Mouse (Mus musculus) urinary bladder, postnatal 4 days (tissue): ENCODE data around the gene Aff1.

Experiments used
- DNase-seq, 2 experiments: peaks; one replicate each; pipeline ENCODE4 v3.0.0; 2021 to 2022; ENCODE audit warnings: low spot score in 2 of 2

The Aff1 gene

GRCm38 (mm10) chr5:103693041-103693641, 967 bp downstream of the Aff1 start:
- no peak for DNase-seq

DNA sequence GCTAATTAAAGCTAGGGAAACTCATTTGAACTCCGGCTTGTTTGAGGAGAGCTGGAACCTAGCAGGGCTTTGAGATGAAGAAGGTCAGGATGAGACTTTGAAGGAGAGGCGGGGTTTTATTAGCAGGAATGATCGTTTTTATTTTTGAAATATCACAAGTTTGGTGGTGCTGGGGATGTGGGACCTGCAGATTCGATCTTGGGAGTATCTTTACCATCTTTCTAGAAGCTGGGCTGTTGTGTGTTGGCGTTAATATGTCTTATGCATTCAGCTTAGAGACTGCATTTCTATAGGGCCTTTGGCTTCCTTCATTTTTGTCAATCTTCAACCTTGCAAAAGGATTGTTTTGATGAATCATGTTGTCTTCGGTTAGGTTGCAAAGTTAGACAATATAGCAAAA, 1.9 kb downstream of the Aff1 start:
- no peak for DNase-seq

DNA sequence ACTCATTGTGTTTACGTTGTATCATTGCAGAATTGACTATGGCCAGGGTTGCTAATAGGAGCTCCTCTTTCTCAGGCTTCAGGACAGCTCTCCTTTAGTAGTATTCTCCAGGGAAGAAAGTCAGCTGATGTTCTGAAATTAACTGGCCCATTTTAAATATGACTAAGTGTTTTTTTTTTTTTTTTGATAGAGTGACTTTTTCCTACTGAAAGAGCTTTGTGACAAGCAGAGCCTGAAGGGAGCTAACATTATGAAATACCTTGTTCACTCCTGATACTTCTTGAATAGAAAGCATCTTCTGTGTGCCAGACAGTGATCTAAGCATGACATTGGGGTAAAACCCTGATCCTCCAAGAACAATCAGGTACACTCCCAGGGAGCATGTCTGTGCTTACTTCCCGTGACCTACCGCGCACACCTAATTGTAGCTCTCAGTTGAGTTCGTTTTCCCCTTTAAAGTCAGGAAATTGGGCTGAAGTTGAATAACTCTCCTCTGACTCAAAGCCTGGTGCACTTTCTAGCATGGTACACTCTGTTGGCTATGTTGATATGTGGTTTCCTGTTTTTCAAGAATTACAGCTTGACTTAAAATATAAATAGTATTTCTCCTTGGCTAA, 5.8 kb downstream of the Aff1 start:
- DNase-seq, result no peak

DNA sequence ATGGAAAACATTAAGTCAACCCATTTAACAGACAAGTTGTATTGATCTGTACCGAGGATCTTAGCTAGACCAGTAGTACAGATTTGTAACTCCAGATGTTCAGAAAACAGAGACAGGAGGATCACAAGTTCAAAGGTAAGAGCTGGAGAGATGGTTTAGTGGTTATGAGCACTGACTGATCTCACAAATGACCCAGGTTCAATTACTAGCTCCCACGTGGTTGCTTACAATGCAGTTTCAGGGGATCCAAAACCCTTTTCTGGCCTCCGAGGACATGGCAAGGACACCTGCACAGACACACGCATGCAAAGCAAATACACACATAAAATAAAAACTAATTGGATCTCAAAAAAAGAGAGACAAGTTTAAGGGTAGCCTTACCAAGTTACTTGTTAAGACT, 6.4 kb downstream of the Aff1 start:
- DNase-seq, result no peak

DNA sequence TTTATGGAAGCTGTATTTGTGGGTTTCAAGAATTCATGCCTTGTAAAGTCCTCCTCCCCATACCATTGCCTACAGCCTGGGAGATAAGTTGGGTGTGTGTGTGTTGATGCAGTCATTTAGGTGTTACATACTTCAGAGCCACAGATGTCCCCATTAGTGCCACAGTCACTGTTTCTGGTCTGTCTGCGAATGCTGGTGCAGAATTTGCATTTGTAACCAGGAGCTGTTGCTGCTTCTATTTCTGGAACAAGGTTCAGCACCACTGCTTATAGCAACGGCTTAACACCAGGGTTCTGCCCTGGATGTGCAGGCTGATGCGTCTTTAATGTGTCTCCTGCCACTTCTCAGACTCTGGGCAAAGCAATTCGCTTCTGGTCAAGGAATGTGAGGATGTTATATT, 7.4 kb downstream of the Aff1 start:
- DNase-seq, result no peak

DNA sequence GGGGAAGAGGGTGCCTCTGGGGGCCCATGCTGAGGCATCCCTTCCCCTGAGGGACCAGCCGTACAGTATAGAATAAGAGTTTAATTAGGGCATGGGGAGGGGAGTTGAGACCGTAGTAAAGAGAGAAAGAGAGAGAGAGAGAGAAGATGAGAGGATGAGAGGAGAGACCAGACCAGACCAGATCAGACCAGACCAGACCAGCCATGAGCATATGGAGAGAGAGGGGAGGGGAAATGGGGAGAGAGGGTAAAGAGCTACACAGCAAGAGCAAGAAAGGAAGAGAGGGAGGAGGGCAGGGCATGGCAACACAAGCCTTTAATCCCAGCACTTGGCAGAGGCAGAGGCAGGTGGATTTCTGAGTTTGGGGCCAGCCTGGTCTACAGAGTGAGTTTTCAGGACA, 8.5 kb downstream of the Aff1 start:
- no peak for DNase-seq

DNA sequence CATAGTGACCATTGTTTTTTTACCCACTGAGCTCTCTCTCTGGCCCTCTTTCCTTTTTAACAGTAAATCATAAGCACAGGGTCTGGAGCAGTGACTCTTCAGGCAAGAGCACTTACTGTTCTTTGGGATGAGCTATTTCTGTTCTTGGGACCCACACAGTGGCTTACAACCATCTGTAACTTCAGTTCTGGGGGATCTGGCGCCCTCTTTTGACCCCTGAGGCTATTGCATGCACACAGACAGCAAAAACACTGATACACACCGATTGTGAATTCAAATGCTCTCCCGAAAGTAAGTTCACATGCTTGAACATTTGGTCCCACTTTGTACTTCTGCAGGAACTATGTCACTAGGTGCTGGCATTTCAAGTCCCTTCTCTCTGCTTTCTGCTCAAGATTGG, 9.3 kb downstream of the Aff1 start:
- no peak for DNase-seq

GRCm38 (mm10) chr5:103702527-103702926, 10.4 kb downstream of the Aff1 start:
- no peak for DNase-seq

DNA sequence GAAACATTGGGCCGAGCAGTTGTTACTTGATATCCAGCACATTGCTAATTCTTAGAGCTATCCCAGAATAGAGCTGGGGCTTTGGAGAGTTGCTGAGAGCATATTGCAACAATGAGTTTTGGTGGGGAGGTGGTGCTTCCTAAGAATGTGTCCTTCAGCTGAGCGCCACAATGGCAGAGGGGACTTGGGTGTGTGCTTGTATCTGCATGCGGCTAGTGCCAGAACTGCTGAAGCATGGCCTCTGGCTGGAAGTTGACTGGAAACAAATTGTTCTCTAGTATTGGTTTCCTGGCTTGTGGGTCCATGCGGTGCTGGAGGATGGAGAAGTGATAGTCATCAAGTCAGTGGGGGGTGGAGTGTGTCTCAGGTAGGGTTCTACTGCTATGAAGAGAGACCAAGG, 13.2 kb downstream of the Aff1 start:
- no peak for DNase-seq

GRCm38 (mm10) chr5:103705874-103706273, 13.7 kb downstream of the Aff1 start:
- no peak for DNase-seq

- no peak for DNase-seq
These were observed 16.9 kb downstream of the Aff1 start for GRCm38 (mm10) chr5:103709044-103709443.

DNA sequence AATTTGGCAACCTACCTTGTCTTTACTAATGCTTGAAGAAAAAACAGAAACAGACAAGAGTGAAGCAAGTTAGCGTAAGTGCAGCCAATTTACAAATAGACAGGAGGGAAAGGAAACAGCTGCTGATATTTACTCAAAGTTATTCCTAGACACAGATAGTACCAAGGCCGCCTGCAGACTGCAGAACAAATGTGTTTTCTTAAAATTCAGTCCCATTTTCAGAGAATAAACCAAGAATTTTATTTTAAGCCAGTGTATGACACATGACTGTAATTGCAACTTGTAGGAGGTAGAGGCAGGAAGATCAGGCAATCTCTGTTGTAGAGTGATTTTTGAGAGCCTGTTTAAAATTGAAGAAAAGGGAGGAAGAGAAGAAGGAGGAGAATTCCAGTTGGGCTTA, 19.7 kb downstream of the Aff1 start:
- no peak for DNase-seq

DNA sequence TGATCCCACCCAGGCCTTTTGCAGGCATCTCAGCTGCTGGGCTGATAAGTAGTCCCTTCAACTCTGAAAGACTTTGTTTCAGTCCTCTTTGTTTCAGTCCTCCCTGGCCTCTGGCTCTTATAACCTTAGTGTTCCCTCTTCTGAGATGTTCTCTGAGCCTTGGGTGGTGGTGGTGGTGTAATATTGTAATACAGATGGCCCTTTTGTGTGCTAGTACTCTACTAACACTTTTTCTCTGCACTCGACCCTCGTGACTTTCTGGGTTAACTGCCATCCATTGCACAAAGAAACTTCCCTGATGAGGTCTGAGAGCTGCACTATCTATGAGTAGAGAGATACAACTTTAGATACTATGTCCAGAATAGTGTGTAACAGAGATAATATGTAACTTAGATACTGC, 21.2 kb downstream of the Aff1 start:
- no peak for DNase-seq

- no peak for DNase-seq
These were observed 22.8 kb downstream of the Aff1 start for GRCm38 (mm10) chr5:103714943-103715342.

DNA sequence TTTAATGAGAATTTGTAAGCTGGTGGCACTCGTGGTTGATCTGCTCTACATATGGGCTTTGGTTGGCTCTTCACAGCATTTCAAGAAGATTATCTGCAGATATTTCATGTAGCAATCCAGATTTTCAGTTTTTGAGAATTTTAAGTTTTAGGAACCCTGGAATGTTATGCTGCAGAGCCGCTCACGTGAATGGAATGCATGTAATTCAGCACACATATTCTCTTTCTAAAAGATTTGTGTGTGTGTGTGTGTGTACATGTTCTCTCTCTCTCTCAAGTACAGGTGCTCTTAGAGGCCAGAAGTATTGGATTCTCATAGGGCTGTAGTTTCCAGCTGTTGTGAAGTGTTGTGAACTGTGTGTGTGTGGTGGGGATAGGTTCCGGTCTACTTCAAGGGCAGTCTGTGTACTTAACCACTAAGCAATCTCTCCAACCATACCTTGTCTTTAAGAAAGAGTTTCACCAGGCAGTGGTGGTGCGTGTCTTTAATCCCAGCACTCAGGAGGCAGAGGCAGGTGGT, 24.7 kb downstream of the Aff1 start:
- DNase-seq, result no peak

DNA sequence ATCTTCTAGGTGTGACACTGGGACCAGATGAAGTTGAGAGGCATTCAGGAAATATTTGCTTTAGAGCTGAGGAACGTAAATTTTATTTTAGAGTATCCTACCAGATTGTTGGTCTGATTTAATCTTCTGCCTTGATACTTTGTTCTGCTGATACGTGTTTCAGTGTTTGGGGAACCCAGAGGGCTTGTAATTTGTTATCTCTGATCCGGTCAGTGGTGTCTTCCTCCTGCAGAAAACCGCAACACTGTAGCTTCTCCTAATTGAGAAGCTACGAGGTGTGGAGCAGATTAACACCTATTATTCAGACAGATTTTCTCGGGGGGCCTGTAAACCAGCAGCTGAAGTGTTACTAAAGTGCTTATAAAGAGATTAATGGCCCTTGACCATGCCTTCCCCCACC, 27.0 kb downstream of the Aff1 start:
- no peak for DNase-seq

GRCm38 (mm10) chr5:103719851-103720250, 27.7 kb downstream of the Aff1 start:
- no peak for DNase-seq

DNA sequence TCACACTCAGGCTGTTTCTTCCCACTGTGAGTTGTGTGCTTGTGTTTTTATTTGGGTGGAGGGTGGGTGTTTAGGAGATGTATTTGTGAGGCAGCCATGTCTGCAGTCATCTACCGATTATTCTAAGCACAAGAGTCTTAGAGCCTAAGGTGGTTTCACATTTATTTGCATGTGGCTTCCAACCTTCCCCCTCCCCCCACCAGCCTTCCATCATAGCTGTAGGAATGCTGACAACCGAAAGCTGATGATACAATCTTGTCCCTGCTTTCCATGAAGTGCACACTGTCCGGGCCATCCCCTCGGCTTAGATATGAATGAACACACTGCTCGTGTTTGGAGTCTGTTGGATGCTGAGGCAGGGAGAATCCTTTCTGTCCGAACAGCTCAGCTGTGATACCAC, 28.8 kb downstream of the Aff1 start:
- no peak for DNase-seq

GRCm38 (mm10) chr5:103721490-103721889, 29.3 kb downstream of the Aff1 start:
- no peak for DNase-seq

DNA sequence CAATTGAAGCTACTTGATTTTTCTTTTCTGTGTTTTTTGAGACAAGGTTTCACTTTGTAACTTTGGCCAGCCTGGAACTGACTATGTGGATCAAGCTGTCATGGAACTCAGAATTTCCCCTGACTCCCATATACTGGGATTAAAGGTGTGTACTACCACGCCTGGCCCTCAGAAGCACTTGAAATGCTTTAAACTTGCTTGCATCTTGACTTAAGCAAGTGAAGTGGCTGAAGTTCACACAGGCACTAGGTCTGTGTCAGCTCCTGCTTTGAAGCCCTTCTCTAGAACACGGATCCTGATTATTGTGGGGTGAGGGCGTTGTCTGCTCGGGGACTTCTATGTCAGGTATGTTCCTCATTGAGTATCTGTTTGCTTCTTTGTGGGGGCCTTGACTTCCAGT, 30.5 kb downstream of the Aff1 start:
- no peak for DNase-seq

GRCm38 (mm10) chr5:103724384-103724783, 32.2 kb downstream of the Aff1 start:
- DNase-seq, result no peak

DNA sequence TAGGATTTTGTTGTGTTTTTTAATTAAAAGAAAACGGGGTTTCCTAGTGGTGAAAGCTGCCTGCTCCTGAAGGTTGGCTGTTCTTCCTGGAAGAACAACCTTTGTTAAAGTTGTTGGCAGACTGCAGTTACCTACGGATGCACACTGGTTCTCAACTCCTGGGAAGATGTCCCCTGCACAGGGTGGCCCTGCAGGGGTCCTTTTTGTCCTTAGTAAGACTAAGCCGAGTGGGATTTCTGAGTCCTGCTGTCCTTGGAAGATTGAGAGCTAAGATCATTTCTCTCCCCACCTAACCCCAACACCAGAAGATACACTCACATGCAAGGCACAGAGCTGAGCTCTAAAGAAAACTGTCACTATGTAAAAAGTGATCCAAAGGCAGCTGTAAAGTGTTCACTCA, 32.6 kb downstream of the Aff1 start:
- no peak for DNase-seq

GRCm38 (mm10) chr5:103725268-103726149, 33.3 kb downstream of the Aff1 start:
- DNase-seq, result no peak
